Mouse (Mus musculus) G1E (cell line): Measurements from ENCODE around the gene Scgb1c1. TPM values are rescaled to one million over a fixed set of nuclear protein-coding genes. Genes with fewer than 3 reads are reported as not detected.

ENCODE experiments used
- ATAC-seq: 2 replicates; pipeline ENCODE4 v1.8.0; 2016; ENCODE audit warnings: mild to moderate bottlenecking; ENCODE audit not compliant: insufficient number of reproducible peaks, poor library complexity, low FRiP score, severe bottlenecking; ENCODE audit errors: extremely low read depth
- DNase-seq: peaks from one replicate; pipeline ENCODE4 v3.0.0; 2012; ENCODE audit warnings: low spot score
- H3K27me3 ChIP-seq: 2 replicates; pipeline ENCODE4 v1.6.1; 2012; ENCODE audit warnings: mild to moderate bottlenecking, low read length, inconsistent platforms; ENCODE audit not compliant: insufficient read depth
- H3K36me3 ChIP-seq: replicated peaks from 2 replicates; pipeline ENCODE3; 2012; ENCODE audit warnings: mild to moderate bottlenecking, inconsistent platforms
- H3K4me1 ChIP-seq: 2 replicates; pipeline ENCODE4 v1.6.1; 2012; ENCODE audit warnings: low read depth, low read length, inconsistent platforms, mixed read lengths; ENCODE audit not compliant: insufficient read depth
- H3K4me3 ChIP-seq: 2 replicates; pipeline ENCODE4 v1.5.1; 2012; ENCODE audit warnings: low read depth, mild to moderate bottlenecking, inconsistent platforms, low read length, moderate library complexity, mixed read lengths
- H3K9me3 ChIP-seq: replicated peaks from 2 replicates; pipeline ENCODE4 v1.6.1; 2012; ENCODE audit warnings: inconsistent platforms
- CTCF ChIP-seq: IDR thresholded peaks from 2 replicates; pipeline ENCODE4 v1.5.1; 2012; ENCODE audit warnings: low read depth, low read length, inconsistent platforms, mixed read lengths
- GATA1 ChIP-seq: IDR thresholded peaks from 2 replicates; pipeline ENCODE4 v1.6.1; 2012; ENCODE audit warnings: borderline replicate concordance, low read length, inconsistent platforms, mixed read lengths
- GATA2 ChIP-seq: IDR thresholded peaks from 2 replicates; pipeline ENCODE4 v1.6.1; 2012; ENCODE audit warnings: low read depth, low read length, inconsistent platforms, borderline replicate concordance
- POLR2AphosphoS5 ChIP-seq: IDR thresholded peaks from 2 replicates; pipeline ENCODE4 v1.6.1; 2012; ENCODE audit warnings: low read depth, low read length, inconsistent platforms; ENCODE audit not compliant: insufficient replicate concordance
- TAL1 ChIP-seq: conservative IDR thresholded peaks from 2 replicates; pipeline ENCODE4 v1.6.1; 2012; ENCODE audit warnings: low read depth, low read length, inconsistent platforms, mixed read lengths
- polyA plus RNA-seq: library from polyadenylated mRNA; stranded (reverse); fragments of >175 nt; gene quantifications from 2 replicates; pipeline ENCODE4 v1.2.3, GENCODE M21; 2012
- total RNA-seq, 2 experiments: library from RNA; stranded (forward) in 1 of 2; stranded (reverse) in 1 of 2; fragments of 200-1000 nt in 1 of 2; fragments of >200 nt in 1 of 2; fragmentation: Nextera tagmentation in 1 of 2; gene quantifications; 2 replicates each; pipeline ENCODE4 v1.2.3; 2014 to 2017

Scgb1c1 gene
- total and polyA plus RNA-seq, 3 experiments = not detected

DNA sequence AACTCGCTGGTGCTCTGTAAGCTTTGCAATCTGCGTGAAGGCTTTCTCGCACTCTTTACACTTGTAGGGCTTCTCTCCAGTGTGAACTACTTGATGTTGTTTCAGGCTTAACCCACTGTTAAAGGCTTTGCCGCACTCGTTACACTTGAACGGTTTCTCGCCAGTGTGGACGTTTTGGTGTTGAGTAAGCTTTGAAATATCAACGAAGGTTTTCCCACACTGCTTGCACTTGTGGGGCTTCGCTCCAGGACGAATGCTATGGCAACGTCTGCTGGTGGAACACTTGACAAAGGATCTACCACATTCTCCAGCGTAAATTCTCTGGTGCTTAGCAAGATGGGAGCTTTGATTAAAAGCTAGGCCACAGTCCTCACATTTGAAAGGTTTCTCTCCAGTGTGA lies 33.6 kb upstream of the Scgb1c1 start:
- no peaks in the 10 kb centered on the region for H3K9me3 ChIP-seq
- no peak for ATAC-seq

DNA sequence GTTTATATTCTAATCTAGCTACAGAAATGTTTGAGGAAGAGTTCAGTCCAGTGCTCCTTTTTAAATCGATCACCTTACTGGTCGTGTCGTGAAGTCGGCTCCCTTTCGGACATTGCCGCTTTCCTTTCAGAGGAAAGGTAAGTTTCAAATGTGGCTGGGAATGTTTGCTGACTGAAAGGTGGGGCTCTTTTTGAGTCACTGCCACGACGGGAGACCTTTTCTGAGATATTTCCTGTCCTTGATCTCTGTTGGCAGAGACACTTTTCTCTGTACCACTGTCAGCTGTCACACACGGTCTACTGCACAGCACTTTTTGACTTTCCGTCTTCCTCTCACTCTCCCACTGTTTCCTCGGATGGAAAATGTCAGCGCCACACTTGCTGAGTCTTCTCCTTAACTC lies 32.5 kb upstream of the Scgb1c1 start:
- Histone ChIP-seq H3K36me3 (no peaks in the 10 kb centered on the region), H3K4me1 (no peaks in the 10 kb centered on the region), H3K4me3 (no peak overlapping the region), H3K9me3 (no peaks in the 10 kb centered on the region), H3K27me3 (peaks cover 3% of the 10 kb centered on the region)
- DNase-seq (no peak), ATAC-seq (no peak)
- TF ChIP-seq GATA2 = no peak

More for the DNA sequence above, 33.6 kb upstream of the Scgb1c1 start:
- H3K4me3 ChIP-seq = no peak overlapping the region
- H3K4me1 ChIP-seq = no peaks in the 10 kb centered on the region
- DNase-seq = no peak
- TF ChIP-seq GATA2 (no peak), CTCF (no peak), TAL1 (no peak), GATA1 (no peak), POLR2AphosphoS5 (no peak)
- H3K36me3 ChIP-seq = no peaks in the 10 kb centered on the region
- peaks cover 3% of the 10 kb centered on the region for H3K27me3 ChIP-seq

DNA sequence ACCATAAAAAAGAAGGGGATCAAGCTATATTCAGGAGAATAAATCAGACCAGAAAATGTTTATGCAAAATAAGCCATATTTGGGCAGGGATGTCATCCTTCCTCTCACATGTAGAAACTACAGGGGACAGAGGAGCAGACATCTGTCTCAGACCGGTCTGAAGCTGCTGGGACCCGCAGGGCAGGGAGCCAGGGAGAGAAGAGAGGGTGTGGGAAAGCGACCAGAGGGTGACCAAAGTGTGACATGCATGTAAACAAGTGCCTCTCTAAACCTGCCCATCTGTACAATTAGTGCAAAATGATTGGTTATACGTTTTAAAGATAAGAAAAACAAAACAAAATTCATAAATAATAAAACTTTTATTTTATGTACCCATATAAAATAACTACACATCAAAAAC lies 25.2 kb upstream of the Scgb1c1 start:
- peaks cover 14% of the 10 kb centered on the region for H3K27me3 ChIP-seq
- ATAC-seq = no peak
- no peaks in the 10 kb centered on the region for H3K9me3 ChIP-seq
- no peaks in the 10 kb centered on the region for H3K36me3 ChIP-seq
- DNase-seq = no peak
- TF ChIP-seq GATA1 (no peak), POLR2AphosphoS5 (no peak), TAL1 (no peak), CTCF (no peak), GATA2 (no peak)
- no peaks in the 10 kb centered on the region for H3K4me1 ChIP-seq
- no peak overlapping the region for H3K4me3 ChIP-seq

DNA sequence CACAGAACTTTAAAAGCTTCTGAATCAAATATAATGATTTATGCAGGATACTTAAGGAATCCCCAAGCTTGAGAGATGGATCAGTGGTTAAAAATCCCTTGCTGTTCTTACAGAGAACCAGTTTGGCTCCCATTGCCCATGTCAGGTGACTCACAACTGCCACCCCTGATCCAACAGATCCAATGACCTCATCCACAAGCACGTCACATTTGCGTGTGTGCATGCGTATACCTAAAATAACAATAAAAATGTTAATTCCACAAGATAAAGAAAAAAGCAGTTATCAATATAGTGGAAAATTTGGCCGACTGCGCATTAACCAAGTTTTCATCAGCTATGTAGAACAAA lies 24.1 kb upstream of the Scgb1c1 start:
- peaks cover 14% of the 10 kb centered on the region for H3K27me3 ChIP-seq
- no peak for DNase-seq
- no peak for ATAC-seq
- no peaks in the 10 kb centered on the region for H3K4me1 ChIP-seq
- no peak overlapping the region for H3K4me3 ChIP-seq
- H3K36me3 ChIP-seq = no peaks in the 10 kb centered on the region
- H3K9me3 ChIP-seq = no peaks in the 10 kb centered on the region
- TF ChIP-seq POLR2AphosphoS5 = no peak
- no peak for TF ChIP-seq GATA1
- no peak for TF ChIP-seq TAL1
- no peak for TF ChIP-seq GATA2
- TF ChIP-seq CTCF = no peak

DNA sequence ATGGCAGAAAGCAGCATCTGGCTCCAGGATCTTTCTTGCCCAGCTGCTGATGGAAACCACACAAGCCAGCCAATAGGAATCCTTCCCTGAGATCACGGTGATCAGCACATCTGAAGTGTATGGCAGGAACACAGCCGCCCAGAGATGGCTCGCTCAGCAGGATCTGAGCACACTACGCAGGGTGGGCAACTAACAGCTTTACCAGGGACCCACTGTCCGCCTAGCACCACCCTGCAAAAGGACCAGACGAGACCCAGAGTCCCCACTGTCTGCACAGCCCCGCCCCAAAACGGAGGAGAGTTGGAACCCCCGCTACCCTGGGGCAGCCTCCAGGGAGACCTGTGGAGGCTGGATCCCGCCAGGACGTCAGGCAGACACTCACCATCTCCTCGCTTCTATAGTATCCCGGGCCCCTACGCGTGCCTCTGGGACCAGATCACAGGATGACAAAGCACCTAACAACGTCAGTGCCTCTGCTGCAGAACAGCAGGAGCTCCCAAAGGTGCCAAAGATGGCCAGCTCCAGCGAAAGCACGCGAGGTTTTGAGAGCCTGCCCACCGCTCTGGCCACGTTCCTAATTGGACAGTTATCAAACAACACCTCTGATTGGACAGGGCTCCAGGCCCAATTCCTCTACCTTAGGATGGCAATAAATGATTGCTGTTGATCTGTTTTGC lies 23.6 kb upstream of the Scgb1c1 start, which contains the start of gene Zfp941:
Zfp941 (minus strand) TSS at position 526 of the 677 bp plus-strand sequence.
- no peaks in the 10 kb centered on the region for H3K36me3 ChIP-seq
- H3K27me3 ChIP-seq = peaks cover 16% of the 10 kb centered on the region
- ATAC-seq (no peak), DNase-seq (no peak)
- no peak within 1 kb of the TSS for H3K4me3 ChIP-seq
- no peaks in the 10 kb centered on the region for H3K9me3 ChIP-seq
- H3K4me1 ChIP-seq = no peaks in the 10 kb centered on the region
- TF ChIP-seq CTCF (no peak), TAL1 (no peak), GATA2 (no peak), GATA1 (no peak), POLR2AphosphoS5 (no peak)

DNA sequence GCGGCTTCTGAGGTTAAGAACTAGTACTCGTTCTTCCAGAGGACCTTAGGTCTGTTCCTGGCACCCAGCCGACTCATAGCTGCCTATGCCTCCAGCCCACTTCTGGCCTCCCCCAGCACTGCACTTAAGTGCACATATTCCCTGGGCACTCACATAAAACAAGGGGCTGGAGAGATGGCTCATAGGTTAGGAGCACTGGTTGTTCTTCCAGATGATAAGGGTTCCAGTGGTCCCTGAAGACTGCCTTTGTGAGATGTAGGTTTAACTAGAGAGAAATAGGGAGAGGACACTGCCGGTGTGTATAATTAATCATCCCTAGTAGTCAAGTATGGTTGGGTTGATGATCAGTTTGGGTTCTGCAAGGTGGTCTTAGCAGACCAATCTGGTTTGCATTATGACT lies 22.6 kb upstream of the Scgb1c1 start:
- Histone ChIP-seq H3K4me3 (no peak overlapping the region), H3K36me3 (no peaks in the 10 kb centered on the region), H3K4me1 (no peaks in the 10 kb centered on the region), H3K9me3 (no peaks in the 10 kb centered on the region), H3K27me3 (peaks cover 19% of the 10 kb centered on the region)
- TF ChIP-seq POLR2AphosphoS5 (no peak), GATA1 (no peak), CTCF (no peak), GATA2 (no peak), TAL1 (no peak)
- no peak for ATAC-seq
- DNase-seq = no peak
